Mouse (Mus musculus) forebrain, postnatal 0 days (tissue): ENCODE data around the gene Auts2. TPM values are rescaled to one million over a fixed set of nuclear protein-coding genes. Genes with fewer than 3 reads are reported as not detected.

Source experiments
- ATAC-seq: fragments of 200-750 bp; cut with Nextera tagmentation; 2 replicates; pipeline ENCODE4 v1.8.0; 2017; ENCODE audit warnings: mild to moderate bottlenecking, moderate library complexity
- DNase-seq: peaks from one replicate; pipeline ENCODE4 v3.0.0-alpha.2; 2015
- H3K27ac ChIP-seq: fragments of 300-500 bp; sonication (generic); 2 replicates; pipeline ENCODE4 v1.5.1; 2014; ENCODE audit warnings: low read depth, mild to moderate bottlenecking, antibody characterized with exemption, low read length, moderate library complexity, mixed read lengths
- H3K27me3 ChIP-seq: fragments of 300-500 bp; sonication (generic); 2 replicates; pipeline ENCODE4 v1.6.1; 2014; ENCODE audit warnings: mild to moderate bottlenecking, low read length, mixed read lengths; ENCODE audit not compliant: insufficient read depth
- H3K36me3 ChIP-seq: fragments of 300-500 bp; sonication (generic); 2 replicates; pipeline ENCODE4 v1.6.1; 2014; ENCODE audit warnings: mild to moderate bottlenecking, moderate library complexity; ENCODE audit not compliant: insufficient read depth
- H3K4me1 ChIP-seq: fragments of 300-500 bp; sonication (generic); 2 replicates; pipeline ENCODE4 v1.6.1; 2014; ENCODE audit warnings: antibody characterized with exemption; ENCODE audit not compliant: insufficient read depth
- H3K4me2 ChIP-seq: fragments of 300-500 bp; sonication (generic); 2 replicates; pipeline ENCODE4 v1.6.1; 2014; ENCODE audit warnings: low read depth, mild to moderate bottlenecking, moderate library complexity
- H3K4me3 ChIP-seq: fragments of 300-500 bp; sonication (generic); 2 replicates; pipeline ENCODE4 v1.5.1; 2014; ENCODE audit warnings: low read depth, low read length, mixed read lengths
- H3K9ac ChIP-seq: fragments of 300-500 bp; sonication (generic); 2 replicates; pipeline ENCODE4 v1.6.1; 2014; ENCODE audit warnings: mild to moderate bottlenecking
- H3K9me3 ChIP-seq: fragments of 300-500 bp; sonication (generic); 2 replicates; pipeline ENCODE4 v1.6.1; 2016; ENCODE audit warnings: low read length
- CTCF ChIP-seq: sonication (generic); IDR thresholded peaks from 2 replicates; pipeline ENCODE4 v1.5.1; 2016; ENCODE audit warnings: antibody characterized with exemption, control low read depth, low read depth
- WGBS: fragments of 180-500 bp; shearing (Covaris S2); extraction: QIAGEN DNeasy Blood & Tissue Kit; methylation state at CpG from one replicate; pipeline ENCODE4 v1.1.7; 2014; 5-methylcytosine and 5-hydroxymethylcytosine counted together
- polyA plus RNA-seq: library from polyadenylated mRNA; unstranded; fragments of >200 nt; fragmentation: Nextera tagmentation; extraction: Ambion mirVana; gene quantifications from 2 replicates; pipeline ENCODE4 v1.2.1, GENCODE M21; 2015
- total RNA-seq: library from RNA; depleted of rRNA; stranded (reverse); fragments of >200 nt; gene quantifications from 2 replicates; pipeline ENCODE4 v1.2.3, GENCODE M21; 2014

Gene Auts2
- total and polyA plus RNA-seq, 2 experiments from 2014 or later, result 40.9 to 66.2 TPM

- H3K9me3 ChIP-seq, result no peaks in the 10 kb centered on the region
- no peaks in the 10 kb centered on the region for H3K36me3 ChIP-seq
- peak; percentile 58 for DNase-seq
- no peaks in the 10 kb centered on the region for H3K27me3 ChIP-seq
- H3K4me3 ChIP-seq, result no peak overlapping the region
- TF ChIP-seq CTCF, result no peak
- peak overlapping the region; percentile 59; the same call in 1 of the 2 replicates for H3K27ac ChIP-seq
- H3K9ac ChIP-seq, result no peak overlapping the region
- ATAC-seq, result no peak
- 16% methylated on average over 5 of the region's 5 CpGs for WGBS
- H3K4me2 ChIP-seq, result no peak overlapping the region
- H3K4me1 ChIP-seq, result peaks cover 17% of the 10 kb centered on the region
Measured at GRCm38 (mm10) chr5:132472905-132473321, 70.2 kb downstream of the Auts2 start.

GRCm38 (mm10) chr5:132472184-132472829, 70.8 kb downstream of the Auts2 start:
- Histone ChIP-seq H3K9ac (no peak overlapping the region), H3K4me2 (no peak overlapping the region), H3K9me3 (no peaks in the 10 kb centered on the region), H3K27me3 (no peaks in the 10 kb centered on the region), H3K4me1 (peaks cover 17% of the 10 kb centered on the region), H3K4me3 (no peak overlapping the region), H3K36me3 (no peaks in the 10 kb centered on the region), H3K27ac (peak overlapping the region; percentile 59)
- 32% methylated on average over 5 of the region's 5 CpGs for WGBS
- no peak for TF ChIP-seq CTCF
- ATAC-seq, result peak; percentile 59; the same call in 1 of the 2 replicates
- peak; percentile 58 for DNase-seq

GRCm38 (mm10) chr5:132467364-132467743, 75.8 kb downstream of the Auts2 start:
- H3K9me3 ChIP-seq, result no peaks in the 10 kb centered on the region
- 81% methylated on average over 2 of the region's 2 CpGs for WGBS
- H3K27ac ChIP-seq, result no peak overlapping the region
- DNase-seq (no peak), ATAC-seq (no peak)
- H3K36me3 ChIP-seq, result no peaks in the 10 kb centered on the region
- no peak overlapping the region for H3K4me3 ChIP-seq
- peaks cover 11% of the 10 kb centered on the region; the same call in 1 of the 2 replicates for H3K4me1 ChIP-seq
- no peak for TF ChIP-seq CTCF
- H3K9ac ChIP-seq, result no peak overlapping the region
- H3K27me3 ChIP-seq, result no peaks in the 10 kb centered on the region
- H3K4me2 ChIP-seq, result no peak overlapping the region

- Histone ChIP-seq H3K4me2 (no peak overlapping the region), H3K4me1 (peaks cover 7% of the 10 kb centered on the region; the same call in 1 of the 2 replicates), H3K9ac (no peak overlapping the region), H3K36me3 (no peaks in the 10 kb centered on the region), H3K9me3 (no peaks in the 10 kb centered on the region), H3K27me3 (no peaks in the 10 kb centered on the region), H3K27ac (no peak overlapping the region), H3K4me3 (no peak overlapping the region)
- ATAC-seq, result no peak
- WGBS, result 78% methylated on average over 16 of the region's 16 CpGs
- DNase-seq, result no peak
- no peak for TF ChIP-seq CTCF
Measured at GRCm38 (mm10) chr5:132466427-132467363, 76.4 kb downstream of the Auts2 start.

- 0 out of 2 replicates have a peak, but pooled peaks cover 7% of the 10 kb centered on the region for H3K4me1 ChIP-seq
- no peak overlapping the region for H3K9ac ChIP-seq
- DNase-seq (no peak), ATAC-seq (no peak)
- 53% methylated on average over 11 of the region's 11 CpGs for WGBS
- no peak overlapping the region for H3K4me2 ChIP-seq
- no peak for TF ChIP-seq CTCF
- no peaks in the 10 kb centered on the region for H3K36me3 ChIP-seq
- H3K27me3 ChIP-seq, result no peaks in the 10 kb centered on the region
- no peak overlapping the region for H3K4me3 ChIP-seq
- no peak overlapping the region for H3K27ac ChIP-seq
- H3K9me3 ChIP-seq, result no peaks in the 10 kb centered on the region
Measured at GRCm38 (mm10) chr5:132462560-132462959, 80.6 kb downstream of the Auts2 start.

- 65% methylated on average over 7 of the region's 7 CpGs for WGBS
- TF ChIP-seq CTCF, result no peak
Measured at GRCm38 (mm10) chr5:132458498-132458897, 84.6 kb downstream of the Auts2 start.

GRCm38 (mm10) chr5:132452381-132452780, 90.8 kb downstream of the Auts2 start:
- no peak for TF ChIP-seq CTCF
- no peak; the same call in 1 of the 2 replicates for ATAC-seq
- no peaks in the 10 kb centered on the region for H3K36me3 ChIP-seq
- H3K9me3 ChIP-seq, result no peaks in the 10 kb centered on the region
- DNase-seq, result peak; percentile 72
- H3K27me3 ChIP-seq, result no peaks in the 10 kb centered on the region
- H3K9ac ChIP-seq, result no peak overlapping the region
- WGBS, result 27% methylated on average over 2 of the region's 2 CpGs
- H3K4me2 ChIP-seq, result no peak overlapping the region
- H3K27ac ChIP-seq, result no peak overlapping the region
- H3K4me3 ChIP-seq, result no peak overlapping the region
- 0 out of 2 replicates have a peak, but pooled peaks cover 9% of the 10 kb centered on the region for H3K4me1 ChIP-seq

More at GRCm38 (mm10) chr5:132458498-132458897, 84.6 kb downstream of the Auts2 start:
- DNase-seq (no peak), ATAC-seq (no peak)
- Histone ChIP-seq H3K9me3 (no peaks in the 10 kb centered on the region), H3K4me3 (no peak overlapping the region), H3K27me3 (no peaks in the 10 kb centered on the region), H3K9ac (no peak overlapping the region), H3K27ac (no peak overlapping the region), H3K4me2 (no peak overlapping the region), H3K4me1 (no peaks in the 10 kb centered on the region), H3K36me3 (no peaks in the 10 kb centered on the region)
